Mouse (Mus musculus) kidney, adult 18-20 months (tissue): ENCODE data around the gene Fkbpl.
A peak's percentile ranks its signal among the peaks of the same experiment; 100 is the strongest.

ENCODE experiments used
- DNase-seq: peaks from one replicate; pipeline ENCODE4 v3.0.0; 2021

Fkbpl gene

DNA sequence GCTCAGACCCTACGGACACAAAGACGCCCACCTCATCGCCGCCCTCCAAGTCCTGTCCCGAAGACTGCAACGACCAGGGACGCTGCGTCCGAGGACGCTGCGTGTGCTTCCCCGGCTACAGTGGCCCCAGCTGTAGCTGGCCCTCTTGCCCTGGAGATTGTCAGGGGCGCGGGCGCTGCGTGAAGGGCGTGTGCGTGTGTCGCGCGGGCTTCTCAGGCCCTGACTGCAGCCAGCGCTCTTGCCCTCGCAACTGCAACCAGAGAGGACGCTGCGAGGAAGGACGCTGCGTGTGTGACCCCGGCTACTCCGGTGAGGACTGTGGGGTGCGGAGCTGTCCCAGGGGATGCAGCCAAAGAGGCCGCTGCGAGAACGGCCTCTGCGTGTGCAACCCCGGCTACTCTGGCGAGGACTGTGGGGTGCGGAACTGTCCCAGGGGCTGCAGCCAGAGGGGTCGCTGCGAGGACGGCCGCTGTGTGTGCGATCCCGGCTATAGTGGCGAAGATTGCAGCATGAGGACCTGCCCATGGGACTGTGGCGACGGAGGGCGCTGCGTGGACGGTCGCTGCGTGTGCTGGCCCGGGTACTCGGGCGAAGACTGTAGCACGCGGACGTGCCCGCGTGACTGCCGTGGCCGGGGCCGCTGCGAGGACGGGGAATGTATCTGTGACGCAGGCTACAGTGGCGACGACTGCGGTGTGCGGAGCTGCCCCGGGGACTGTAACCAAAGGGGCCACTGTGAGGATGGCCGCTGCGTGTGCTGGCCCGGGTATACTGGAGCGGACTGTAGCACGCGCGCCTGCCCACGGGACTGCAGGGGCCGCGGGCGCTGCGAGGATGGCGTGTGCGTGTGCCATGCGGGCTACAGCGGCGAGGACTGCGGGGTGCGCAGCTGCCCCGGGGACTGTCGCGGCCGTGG lies 26.8 kb downstream of the Fkbpl start:
- DNase-seq, result no peak

DNA sequence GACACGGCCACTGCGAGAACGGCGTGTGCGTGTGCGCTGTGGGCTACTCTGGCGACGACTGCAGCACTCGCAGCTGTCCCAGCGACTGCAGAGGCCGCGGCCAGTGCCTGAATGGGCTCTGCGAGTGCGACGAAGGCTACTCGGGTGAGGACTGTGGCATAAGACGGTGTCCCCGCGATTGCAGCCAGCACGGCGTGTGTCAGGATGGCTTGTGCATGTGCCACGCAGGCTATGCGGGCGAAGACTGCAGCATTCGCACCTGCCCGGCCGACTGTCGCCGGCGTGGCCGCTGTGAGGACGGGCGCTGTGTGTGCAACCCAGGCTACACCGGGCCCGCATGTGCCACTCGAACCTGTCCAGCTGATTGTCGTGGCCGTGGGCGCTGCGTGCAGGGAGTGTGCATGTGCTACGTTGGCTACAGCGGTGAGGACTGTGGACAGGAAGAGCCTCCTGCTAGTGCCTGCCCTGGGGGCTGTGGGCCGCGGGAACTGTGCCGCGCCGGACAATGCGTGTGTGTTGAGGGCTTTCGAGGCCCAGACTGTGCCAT lies 27.8 kb downstream of the Fkbpl start:
- no peak for DNase-seq

- DNase-seq, result no peak
Measured at GRCm38 (mm10) chr17:34673139-34673538, 28.6 kb downstream of the Fkbpl start.

- DNase-seq, result no peak
Measured at GRCm38 (mm10) chr17:34674524-34675204, 30.1 kb downstream of the Fkbpl start.

DNA sequence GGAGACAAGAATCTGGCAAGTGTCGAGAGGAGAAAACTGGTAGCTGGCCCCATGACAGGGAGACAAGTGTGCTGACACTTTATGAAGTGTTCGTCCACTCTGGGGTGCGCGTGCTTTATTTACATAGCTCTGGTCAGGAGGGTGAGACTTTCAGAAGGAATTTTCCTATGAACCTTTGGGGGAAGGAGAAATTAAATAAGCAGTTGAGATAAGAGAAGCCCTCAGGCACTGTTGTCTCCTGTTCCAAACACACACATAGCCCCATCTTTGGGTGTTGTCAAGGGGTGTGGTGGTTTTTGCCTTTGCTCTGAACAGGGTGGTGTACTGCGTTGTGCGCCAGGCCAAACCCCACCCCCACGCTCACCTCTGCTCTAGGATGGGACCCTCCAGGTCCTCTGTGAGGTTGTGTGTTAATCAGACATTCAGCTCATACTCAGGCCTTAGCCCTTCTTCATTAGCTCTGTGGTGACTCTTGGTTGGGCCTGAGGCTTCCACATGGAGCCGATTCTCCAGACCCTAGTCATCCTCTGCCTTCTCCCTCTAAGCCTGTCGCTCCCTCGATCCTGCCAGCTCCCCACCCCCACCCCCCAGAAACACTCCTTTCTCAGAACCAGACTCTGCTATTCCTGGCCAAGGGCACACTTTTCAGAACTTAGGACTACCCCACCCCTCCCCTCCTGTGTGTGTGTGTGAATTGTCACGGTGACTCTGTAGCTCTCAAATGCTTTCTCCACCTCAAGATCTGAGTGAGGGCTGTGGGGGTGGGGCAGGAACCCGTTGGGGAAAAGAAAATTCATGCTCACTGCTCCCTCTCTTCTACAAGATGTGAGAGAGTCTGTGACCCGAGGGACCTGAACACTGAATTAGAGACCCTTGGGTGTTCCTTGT lies 30.9 kb downstream of the Fkbpl start:
- no peak for DNase-seq

- peak; percentile 67 for DNase-seq
Measured at GRCm38 (mm10) chr17:34676093-34676460, 31.5 kb downstream of the Fkbpl start.

- no peak for DNase-seq
Measured at GRCm38 (mm10) chr17:34676671-34677070, 32.1 kb downstream of the Fkbpl start.

GRCm38 (mm10) chr17:34680191-34680590 lies 35.6 kb downstream of the Fkbpl start:
- DNase-seq, result no peak

- DNase-seq, result no peak
Measured at GRCm38 (mm10) chr17:34680621-34681020, 36.1 kb downstream of the Fkbpl start.

DNA sequence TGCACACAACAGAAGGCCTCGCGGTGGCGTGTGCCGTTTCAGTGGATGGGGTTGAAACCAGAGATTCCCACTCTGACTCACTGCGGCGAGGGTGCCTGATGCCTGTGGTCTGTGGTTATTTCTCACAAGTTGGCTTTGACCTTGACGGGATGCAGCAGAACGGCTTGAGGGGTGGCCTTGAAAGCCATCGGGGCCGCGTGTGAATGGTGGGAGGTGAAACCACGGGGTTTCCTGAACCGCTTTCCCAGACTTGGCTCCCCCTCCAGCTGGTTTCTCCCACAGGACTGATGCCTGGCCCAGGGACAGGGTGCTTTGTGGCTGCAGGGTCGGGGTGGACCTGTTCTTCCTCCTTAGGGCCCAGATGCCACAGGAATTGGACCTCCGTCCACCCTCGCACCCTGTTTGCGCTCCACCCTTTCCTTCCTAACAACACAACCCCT lies 36.6 kb downstream of the Fkbpl start:
- DNase-seq, result peak; percentile 46

GRCm38 (mm10) chr17:34681881-34682536 lies 37.4 kb downstream of the Fkbpl start:
- no peak for DNase-seq

DNA sequence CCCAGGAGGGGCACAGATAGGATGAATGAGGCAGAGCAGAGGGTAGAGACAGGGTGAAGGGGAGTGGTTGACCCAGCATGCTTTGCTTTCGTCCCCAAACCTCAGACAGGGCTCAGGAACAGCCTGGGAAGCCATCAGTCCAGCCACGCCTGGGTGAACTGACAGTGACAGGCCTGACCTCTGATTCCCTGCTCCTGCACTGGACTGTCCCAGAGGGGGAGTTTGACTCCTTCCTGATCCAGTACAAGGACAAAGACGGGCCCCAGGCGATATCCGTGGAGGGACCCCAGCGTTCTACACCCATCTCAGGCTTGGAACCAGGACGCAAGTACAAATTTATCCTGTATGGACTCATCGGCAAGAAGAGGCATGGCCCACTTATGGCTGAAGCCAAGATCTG lies 38.6 kb downstream of the Fkbpl start:
- no peak for DNase-seq

GRCm38 (mm10) chr17:34683686-34684220 lies 39.2 kb downstream of the Fkbpl start:
- DNase-seq, result no peak

GRCm38 (mm10) chr17:34684253-34684893 lies 39.8 kb downstream of the Fkbpl start:
- no peak for DNase-seq

DNA sequence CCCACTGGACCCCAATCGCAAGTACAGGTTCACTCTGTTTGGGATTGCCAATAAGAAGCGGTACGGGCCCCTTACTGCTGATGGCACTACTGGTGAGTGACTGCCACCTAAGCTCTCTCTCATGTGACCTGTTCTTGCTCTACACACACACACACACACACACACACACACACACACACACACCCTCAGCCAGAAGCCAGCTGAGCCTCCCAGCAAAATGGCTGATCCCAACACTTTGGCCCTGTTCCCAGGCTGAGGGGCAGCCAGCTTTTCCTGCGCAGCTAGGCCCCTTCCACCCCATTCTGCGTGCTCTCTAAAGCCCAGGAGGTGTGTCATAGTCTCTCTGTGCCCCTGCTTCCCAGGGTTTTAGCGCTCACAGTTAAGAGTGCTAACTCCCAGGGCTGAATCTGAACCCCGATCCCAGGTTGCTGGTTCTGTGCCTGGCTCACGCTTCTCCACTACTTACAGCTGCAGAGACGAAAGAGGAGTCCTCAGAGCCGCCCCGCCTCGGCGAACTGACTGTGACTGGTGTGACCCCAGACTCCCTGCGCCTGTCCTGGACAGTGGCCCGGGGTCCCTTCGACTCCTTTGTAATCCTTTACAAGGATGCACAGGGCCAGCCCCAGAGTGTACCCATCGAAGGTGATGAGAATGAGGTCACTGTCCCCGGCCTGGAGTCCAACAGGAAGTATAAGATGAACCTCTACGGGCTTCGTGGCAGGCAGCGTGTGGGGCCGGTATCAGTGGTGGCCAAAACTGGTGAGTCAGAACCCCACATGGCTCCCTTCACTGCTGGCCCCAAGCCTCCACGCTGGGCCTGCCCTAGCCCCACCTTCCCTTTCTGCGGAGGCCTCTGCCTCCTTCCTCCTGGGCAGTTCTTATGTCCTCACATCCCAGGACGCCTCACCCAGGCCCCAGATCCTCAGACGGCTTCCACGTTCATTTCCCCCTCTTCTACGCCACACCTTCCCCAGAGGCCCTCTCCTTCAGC lies 40.9 kb downstream of the Fkbpl start:
- DNase-seq, result no peak

GRCm38 (mm10) chr17:34688889-34689288 lies 44.3 kb downstream of the Fkbpl start:
- no peak for DNase-seq

GRCm38 (mm10) chr17:34690458-34690857 lies 45.9 kb downstream of the Fkbpl start:
- DNase-seq, result peak; percentile 35

DNA sequence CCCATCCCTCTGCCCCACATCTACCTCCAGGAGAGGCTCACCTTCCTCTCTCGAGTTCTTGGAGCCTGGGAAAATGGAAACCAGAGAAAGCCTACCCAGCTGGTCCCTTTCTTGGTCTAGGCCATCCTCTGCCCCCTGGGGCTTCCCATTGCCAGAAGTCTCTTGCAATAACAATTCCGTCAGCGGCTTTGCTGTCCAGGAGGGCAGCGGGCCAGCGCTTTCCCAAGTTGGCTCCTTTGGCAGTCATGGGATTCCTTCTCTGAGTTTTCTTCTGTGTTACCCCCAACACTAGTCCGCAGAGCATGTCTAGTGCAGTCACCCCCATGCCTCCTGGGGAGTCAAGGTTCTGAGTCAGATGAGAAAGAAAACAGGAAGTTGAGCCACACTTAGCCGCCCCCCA lies 48.3 kb downstream of the Fkbpl start:
- peak; percentile 47 for DNase-seq
